Mouse (Mus musculus): ENCODE data around the gene Sdk1. TPM values are rescaled to one million over a fixed set of nuclear protein-coding genes. Genes with fewer than 3 reads are reported as not detected.

The Sdk1 gene
- polyA plus RNA-seq, 1 experiment from 2014 or later = 1.3 TPM

DNA sequence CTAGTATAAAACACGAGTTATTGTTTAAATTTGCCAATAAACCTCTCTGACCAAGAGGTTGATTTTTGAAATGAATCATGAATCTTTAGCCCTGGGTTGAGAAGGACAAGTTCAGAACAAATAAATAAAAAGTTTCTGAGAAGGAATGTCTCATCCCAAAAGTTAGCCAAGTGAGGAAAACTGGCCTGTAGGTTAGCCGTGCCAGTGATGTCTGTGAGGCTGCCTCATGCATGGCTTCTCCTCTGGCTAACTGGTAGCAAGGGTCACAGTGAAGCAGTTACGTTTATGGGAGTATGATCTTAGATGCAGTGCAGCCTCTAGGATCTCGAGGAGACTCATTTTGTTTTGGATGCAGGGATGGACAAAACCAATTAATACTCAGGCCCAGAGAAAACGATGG, 149.9 kb downstream of the Sdk1 start:
- no peak for ATAC-seq (replicated peaks; ENCODE audit: extremely low read depth, insufficient read depth, low FRiP score)
- WGBS = 78% methylated on average over 5 of the region's 5 CpGs

DNA sequence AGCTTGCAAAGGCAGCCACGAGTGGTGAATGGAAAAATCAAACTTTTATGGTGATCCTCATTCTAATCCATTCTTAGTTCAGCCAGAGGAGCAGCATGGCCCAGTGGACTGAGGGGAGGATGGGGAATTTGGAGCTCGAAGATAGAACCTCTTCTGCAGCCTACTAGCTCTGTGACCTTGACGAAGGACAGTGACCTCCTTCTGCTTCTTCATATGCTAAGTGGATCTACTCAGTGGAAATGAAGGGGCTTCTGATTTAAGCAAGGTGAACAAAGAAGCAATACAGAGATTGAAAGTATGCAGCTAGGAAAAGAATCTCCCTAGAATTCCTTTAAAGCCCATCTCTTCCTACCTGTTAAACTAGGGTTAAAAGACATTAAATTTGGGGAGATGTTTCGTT, 152.6 kb downstream of the Sdk1 start:
- H3K9ac ChIP-seq (ENCODE audit: low read length) = no peak overlapping the region
- H3K36me3 ChIP-seq (ENCODE audit: control insufficient read depth, insufficient read depth) = no peaks in the 10 kb centered on the region
- no peak overlapping the region for H3K27ac ChIP-seq (ENCODE audit: low read length)
- H3K27me3 ChIP-seq (ENCODE audit: control insufficient read depth, insufficient read depth, low read length) = no peaks in the 10 kb centered on the region
- no peak overlapping the region for H3K4me2 ChIP-seq (ENCODE audit: low read depth, low read length)
- WGBS = 74% methylated on average over 4 of the region's 4 CpGs
- no peaks in the 10 kb centered on the region for H3K4me1 ChIP-seq (ENCODE audit: control insufficient read depth, insufficient read depth, low read length)
- H3K4me3 ChIP-seq (ENCODE audit: low read length) = no peak overlapping the region
- ATAC-seq (replicated peaks; ENCODE audit: extremely low read depth, insufficient read depth, low FRiP score) = no peak
- no peaks in the 10 kb centered on the region for H3K9me3 ChIP-seq (replicated peaks; ENCODE audit: control insufficient read depth, low read length)

More for the DNA sequence above, 149.9 kb downstream of the Sdk1 start:
- no peaks in the 10 kb centered on the region for H3K27me3 ChIP-seq (ENCODE audit: control insufficient read depth, insufficient read depth, low read length)
- H3K4me2 ChIP-seq (ENCODE audit: low read depth, low read length) = no peak overlapping the region
- no peak overlapping the region for H3K9ac ChIP-seq (ENCODE audit: low read length)
- H3K9me3 ChIP-seq (replicated peaks; ENCODE audit: control insufficient read depth, low read length) = peaks cover 2% of the 10 kb centered on the region; the same call in 1 of the 2 replicates
- no peaks in the 10 kb centered on the region for H3K36me3 ChIP-seq (ENCODE audit: control insufficient read depth, insufficient read depth)
- H3K4me1 ChIP-seq (ENCODE audit: control insufficient read depth, insufficient read depth, low read length) = no peaks in the 10 kb centered on the region
- no peak overlapping the region for H3K27ac ChIP-seq (ENCODE audit: low read length)
- H3K4me3 ChIP-seq (ENCODE audit: low read length) = no peak overlapping the region

- no peak overlapping the region for H3K9ac ChIP-seq (ENCODE audit: low read length)
- 79% methylated on average over 8 of the region's 8 CpGs for WGBS
- no peaks in the 10 kb centered on the region for H3K9me3 ChIP-seq (replicated peaks; ENCODE audit: control insufficient read depth, low read length)
- no peak overlapping the region for H3K4me2 ChIP-seq (ENCODE audit: low read depth, low read length)
- H3K27me3 ChIP-seq (ENCODE audit: control insufficient read depth, insufficient read depth, low read length) = no peaks in the 10 kb centered on the region
- ATAC-seq (replicated peaks; ENCODE audit: extremely low read depth, insufficient read depth, low FRiP score) = no peak
- no peak overlapping the region for H3K4me3 ChIP-seq (ENCODE audit: low read length)
- H3K36me3 ChIP-seq (ENCODE audit: control insufficient read depth, insufficient read depth) = no peaks in the 10 kb centered on the region
- no peaks in the 10 kb centered on the region for H3K4me1 ChIP-seq (ENCODE audit: control insufficient read depth, insufficient read depth, low read length)
- no peak overlapping the region for H3K27ac ChIP-seq (ENCODE audit: low read length)
These were observed 153.3 kb downstream of the Sdk1 start for GRCm38 (mm10) chr5:141394586-141394985.

DNA sequence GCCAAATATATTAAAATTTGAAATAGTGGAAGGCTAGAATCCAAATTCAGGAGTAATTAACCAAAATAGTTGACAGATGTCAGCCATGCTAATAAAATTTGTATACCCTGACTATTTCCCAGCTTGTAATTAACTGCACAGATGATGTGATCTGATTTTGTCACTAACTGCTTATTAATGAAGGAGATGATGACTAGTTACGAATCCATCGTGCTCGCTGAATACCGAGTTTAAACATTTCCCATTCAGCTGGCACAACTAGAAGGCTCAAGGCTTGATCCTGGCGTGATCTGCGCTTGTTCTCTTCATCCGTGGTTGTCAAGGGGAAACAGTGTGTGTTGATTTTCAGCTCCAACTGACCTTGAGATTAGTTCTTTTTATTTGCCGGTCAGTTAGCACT, 162.5 kb downstream of the Sdk1 start:
- Histone ChIP-seq H3K4me3 (ENCODE audit: low read length) (no peak overlapping the region), H3K9ac (ENCODE audit: low read length) (no peak overlapping the region), H3K4me2 (ENCODE audit: low read depth, low read length) (no peak overlapping the region), H3K4me1 (ENCODE audit: control insufficient read depth, insufficient read depth, low read length) (peaks cover 10% of the 10 kb centered on the region), H3K9me3 (replicated peaks; ENCODE audit: control insufficient read depth, low read length) (no peaks in the 10 kb centered on the region), H3K27me3 (ENCODE audit: control insufficient read depth, insufficient read depth, low read length) (no peaks in the 10 kb centered on the region), H3K27ac (ENCODE audit: low read length) (no peak overlapping the region), H3K36me3 (ENCODE audit: control insufficient read depth, insufficient read depth) (no peaks in the 10 kb centered on the region)
- 73% methylated on average over 8 of the region's 8 CpGs for WGBS
- ATAC-seq (replicated peaks; ENCODE audit: extremely low read depth, insufficient read depth, low FRiP score) = no peak

DNA sequence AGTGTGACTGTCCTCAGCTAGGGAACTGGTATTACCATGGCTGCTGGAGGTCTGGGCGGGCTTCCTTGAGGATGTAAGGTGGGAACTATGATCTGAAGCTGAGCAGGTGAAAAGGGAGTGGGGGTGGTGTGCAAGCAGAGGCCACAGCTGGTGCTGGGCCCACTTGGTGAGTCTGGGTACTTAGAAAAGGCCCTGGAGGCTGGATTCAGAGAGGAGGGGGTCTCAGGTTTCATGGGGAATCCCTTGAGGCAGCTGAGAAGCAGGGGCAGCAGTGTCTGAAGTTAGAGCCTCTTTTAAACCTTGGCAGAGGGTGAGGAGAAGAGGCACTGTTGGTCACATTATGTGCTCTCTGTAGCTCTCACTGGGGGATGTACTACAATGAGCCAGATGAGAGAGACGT, 163.4 kb downstream of the Sdk1 start:
- Histone ChIP-seq H3K4me2 (ENCODE audit: low read depth, low read length) (no peak overlapping the region), H3K9me3 (replicated peaks; ENCODE audit: control insufficient read depth, low read length) (no peaks in the 10 kb centered on the region), H3K4me3 (ENCODE audit: low read length) (no peak overlapping the region), H3K27me3 (ENCODE audit: control insufficient read depth, insufficient read depth, low read length) (no peaks in the 10 kb centered on the region), H3K9ac (ENCODE audit: low read length) (no peak overlapping the region), H3K4me1 (ENCODE audit: control insufficient read depth, insufficient read depth, low read length) (peaks cover 10% of the 10 kb centered on the region), H3K36me3 (ENCODE audit: control insufficient read depth, insufficient read depth) (no peaks in the 10 kb centered on the region), H3K27ac (ENCODE audit: low read length) (no peak overlapping the region)
- ATAC-seq (replicated peaks; ENCODE audit: extremely low read depth, insufficient read depth, low FRiP score) = no peak
- WGBS = 45% methylated on average over 2 of the region's 2 CpGs

DNA sequence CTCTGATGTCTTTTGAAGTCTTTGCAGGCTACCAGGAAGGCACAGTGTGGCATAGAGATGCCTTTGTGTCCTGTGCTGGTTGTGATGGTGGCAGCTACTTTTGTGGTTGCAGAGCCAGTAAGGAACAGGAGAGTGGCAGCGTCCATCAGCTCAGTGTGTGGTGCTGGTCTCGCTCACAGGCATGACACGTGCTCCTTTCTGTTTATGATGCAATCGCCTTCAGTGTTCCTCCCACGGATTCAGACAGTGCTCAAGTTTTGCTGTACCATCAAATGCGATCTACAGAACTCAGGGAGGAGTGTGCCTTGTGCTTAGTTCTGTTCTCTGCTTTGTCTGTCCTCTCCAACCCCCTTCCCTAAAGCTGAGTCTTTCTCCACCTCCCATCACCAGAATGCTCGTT, 165.6 kb downstream of the Sdk1 start:
- no peaks in the 10 kb centered on the region for H3K9me3 ChIP-seq (replicated peaks; ENCODE audit: control insufficient read depth, low read length)
- peaks cover 10% of the 10 kb centered on the region for H3K4me1 ChIP-seq (ENCODE audit: control insufficient read depth, insufficient read depth, low read length)
- no peak for ATAC-seq (replicated peaks; ENCODE audit: extremely low read depth, insufficient read depth, low FRiP score)
- H3K36me3 ChIP-seq (ENCODE audit: control insufficient read depth, insufficient read depth) = no peaks in the 10 kb centered on the region
- no peak overlapping the region for H3K4me2 ChIP-seq (ENCODE audit: low read depth, low read length)
- no peaks in the 10 kb centered on the region for H3K27me3 ChIP-seq (ENCODE audit: control insufficient read depth, insufficient read depth, low read length)
- 65% methylated on average over 7 of the region's 7 CpGs for WGBS
- H3K4me3 ChIP-seq (ENCODE audit: low read length) = no peak overlapping the region
- H3K27ac ChIP-seq (ENCODE audit: low read length) = no peak overlapping the region
- no peak overlapping the region for H3K9ac ChIP-seq (ENCODE audit: low read length)

GRCm38 (mm10) chr5:141413013-141413412, 171.7 kb downstream of the Sdk1 start:
- Histone ChIP-seq H3K9me3 (replicated peaks; ENCODE audit: control insufficient read depth, low read length) (no peaks in the 10 kb centered on the region), H3K4me2 (ENCODE audit: low read depth, low read length) (peak overlapping the region; percentile 16; the same call in 1 of the 2 replicates), H3K27ac (ENCODE audit: low read length) (peak overlapping the region; percentile 0; the same call in 1 of the 2 replicates), H3K36me3 (ENCODE audit: control insufficient read depth, insufficient read depth) (no peaks in the 10 kb centered on the region), H3K4me3 (ENCODE audit: low read length) (no peak overlapping the region), H3K9ac (ENCODE audit: low read length) (no peak overlapping the region), H3K4me1 (ENCODE audit: control insufficient read depth, insufficient read depth, low read length) (peaks cover 21% of the 10 kb centered on the region), H3K27me3 (ENCODE audit: control insufficient read depth, insufficient read depth, low read length) (no peaks in the 10 kb centered on the region)
- no peak; the same call in 1 of the 2 replicates for ATAC-seq (replicated peaks; ENCODE audit: extremely low read depth, insufficient read depth, low FRiP score)
- WGBS = 33% methylated on average over 11 of the region's 11 CpGs

- 66% methylated on average over 10 of the region's 10 CpGs for WGBS
- H3K4me1 ChIP-seq (ENCODE audit: control insufficient read depth, insufficient read depth, low read length) = peaks cover 21% of the 10 kb centered on the region
- no peak overlapping the region for H3K4me3 ChIP-seq (ENCODE audit: low read length)
- no peaks in the 10 kb centered on the region for H3K36me3 ChIP-seq (ENCODE audit: control insufficient read depth, insufficient read depth)
- no peaks in the 10 kb centered on the region for H3K9me3 ChIP-seq (replicated peaks; ENCODE audit: control insufficient read depth, low read length)
- H3K9ac ChIP-seq (ENCODE audit: low read length) = no peak overlapping the region
- H3K27ac ChIP-seq (ENCODE audit: low read length) = no peak overlapping the region
- no peaks in the 10 kb centered on the region for H3K27me3 ChIP-seq (ENCODE audit: control insufficient read depth, insufficient read depth, low read length)
- no peak for ATAC-seq (replicated peaks; ENCODE audit: extremely low read depth, insufficient read depth, low FRiP score)
- H3K4me2 ChIP-seq (ENCODE audit: low read depth, low read length) = no peak overlapping the region
These were observed 174.5 kb downstream of the Sdk1 start for GRCm38 (mm10) chr5:141415644-141416243.

DNA sequence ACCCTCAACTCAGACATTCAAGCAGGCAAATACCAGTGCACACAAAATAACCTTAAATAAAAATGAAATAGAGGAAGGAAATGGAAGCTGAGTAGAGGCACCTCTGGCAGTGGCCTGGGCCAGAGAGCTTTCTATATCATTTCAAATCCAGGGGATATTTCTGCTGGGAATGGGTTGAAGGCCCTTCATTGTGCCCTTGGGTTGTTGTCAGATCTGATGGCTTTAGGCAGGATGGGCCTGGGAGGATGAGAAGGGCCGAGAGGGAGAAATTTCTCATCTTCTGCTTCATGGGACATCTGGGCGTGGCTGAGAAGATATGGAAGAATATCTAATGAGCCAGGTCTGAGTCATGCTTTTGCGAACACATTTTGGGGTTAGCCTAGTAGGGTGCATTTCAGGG, 186.8 kb downstream of the Sdk1 start:
- 87% methylated on average over 3 of the region's 3 CpGs for WGBS
- ATAC-seq (replicated peaks; ENCODE audit: extremely low read depth, insufficient read depth, low FRiP score) = no peak

More for the DNA sequence above, 186.8 kb downstream of the Sdk1 start:
- Histone ChIP-seq H3K27me3 (ENCODE audit: control insufficient read depth, insufficient read depth, low read length) (no peaks in the 10 kb centered on the region), H3K36me3 (ENCODE audit: control insufficient read depth, insufficient read depth) (no peaks in the 10 kb centered on the region), H3K9me3 (replicated peaks; ENCODE audit: control insufficient read depth, low read length) (no peaks in the 10 kb centered on the region), H3K27ac (ENCODE audit: low read length) (no peak overlapping the region), H3K9ac (ENCODE audit: low read length) (no peak overlapping the region), H3K4me3 (ENCODE audit: low read length) (no peak overlapping the region), H3K4me2 (ENCODE audit: low read depth, low read length) (no peak overlapping the region), H3K4me1 (ENCODE audit: control insufficient read depth, insufficient read depth, low read length) (peaks cover 3% of the 10 kb centered on the region; the same call in 1 of the 2 replicates)

Data from heart, embryonic 16.5 days (tissue).